Mouse (Mus musculus) neural tube, embryonic 12.5 days (tissue): ENCODE measurements around the gene Gcn1l1. TPM values are rescaled to one million over a fixed set of nuclear protein-coding genes. Genes with fewer than 3 reads are reported as not detected.

Experiments
- ATAC-seq: fragments of 200-750 bp; cut with Nextera tagmentation; 2 replicates; pipeline ENCODE4 v1.8.0; 2017; ENCODE audit warnings: low read depth, mild to moderate bottlenecking, moderate TSS enrichment, moderate library complexity; ENCODE audit not compliant: low FRiP score
- H3K27ac ChIP-seq: fragments of 300-500 bp; sonication (generic); 2 replicates; pipeline ENCODE4 v1.5.1; 2016
- H3K27me3 ChIP-seq: fragments of 300-500 bp; sonication (generic); replicated peaks from 2 replicates; pipeline ENCODE4 v1.6.1; 2016; ENCODE audit warnings: mild to moderate bottlenecking
- H3K36me3 ChIP-seq: fragments of 300-500 bp; sonication (generic); 2 replicates; pipeline ENCODE4 v1.6.1; 2016; ENCODE audit warnings: mild to moderate bottlenecking
- H3K4me1 ChIP-seq: fragments of 300-500 bp; sonication (generic); 2 replicates; pipeline ENCODE4 v1.6.1; 2016
- H3K4me2 ChIP-seq: fragments of 300-500 bp; sonication (generic); replicated peaks from 2 replicates; pipeline ENCODE4 v1.6.1; 2016; ENCODE audit warnings: mild to moderate bottlenecking
- H3K4me3 ChIP-seq: fragments of 300-500 bp; sonication (generic); 2 replicates; pipeline ENCODE4 v1.5.1; 2016
- H3K9ac ChIP-seq: fragments of 300-500 bp; sonication (generic); 2 replicates; pipeline ENCODE4 v1.6.1; 2016; ENCODE audit warnings: mild to moderate bottlenecking
- H3K9me3 ChIP-seq: fragments of 300-500 bp; sonication (generic); 2 replicates; pipeline ENCODE4 v1.6.1; 2016; ENCODE audit warnings: mild to moderate bottlenecking
- WGBS: fragments of 180-500 bp; shearing (Covaris S2); methylation state at CpG from one replicate; pipeline ENCODE4 v1.1.7; 2016; 5-methylcytosine and 5-hydroxymethylcytosine counted together
- polyA plus RNA-seq: library from polyadenylated mRNA; unstranded; fragments of >200 nt; fragmentation: Nextera tagmentation; extraction: Ambion mirVana; gene quantifications from 2 replicates; pipeline ENCODE4 v1.2.1, GENCODE M21; 2016

Gcn1l1 gene
- polyA plus RNA-seq, 1 experiment from 2014 or later = 47.1 TPM

- Histone ChIP-seq H3K4me3 (no peak overlapping the region; the same call in 1 of the 2 replicates), H3K4me1 (peaks cover 28% of the 10 kb centered on the region), H3K36me3 (peaks cover 3% of the 10 kb centered on the region; the same call in 1 of the 2 replicates), H3K27me3 (no peaks in the 10 kb centered on the region), H3K9me3 (no peaks in the 10 kb centered on the region), H3K27ac (no peak overlapping the region), H3K4me2 (peak overlapping the region; percentile 83), H3K9ac (no peak overlapping the region)
- no peak for ATAC-seq
- WGBS = 64% methylated on average over 5 of the region's 5 CpGs
Measured at GRCm38 (mm10) chr5:115630291-115630690, 65.2 kb downstream of the Gcn1l1 start.

DNA sequence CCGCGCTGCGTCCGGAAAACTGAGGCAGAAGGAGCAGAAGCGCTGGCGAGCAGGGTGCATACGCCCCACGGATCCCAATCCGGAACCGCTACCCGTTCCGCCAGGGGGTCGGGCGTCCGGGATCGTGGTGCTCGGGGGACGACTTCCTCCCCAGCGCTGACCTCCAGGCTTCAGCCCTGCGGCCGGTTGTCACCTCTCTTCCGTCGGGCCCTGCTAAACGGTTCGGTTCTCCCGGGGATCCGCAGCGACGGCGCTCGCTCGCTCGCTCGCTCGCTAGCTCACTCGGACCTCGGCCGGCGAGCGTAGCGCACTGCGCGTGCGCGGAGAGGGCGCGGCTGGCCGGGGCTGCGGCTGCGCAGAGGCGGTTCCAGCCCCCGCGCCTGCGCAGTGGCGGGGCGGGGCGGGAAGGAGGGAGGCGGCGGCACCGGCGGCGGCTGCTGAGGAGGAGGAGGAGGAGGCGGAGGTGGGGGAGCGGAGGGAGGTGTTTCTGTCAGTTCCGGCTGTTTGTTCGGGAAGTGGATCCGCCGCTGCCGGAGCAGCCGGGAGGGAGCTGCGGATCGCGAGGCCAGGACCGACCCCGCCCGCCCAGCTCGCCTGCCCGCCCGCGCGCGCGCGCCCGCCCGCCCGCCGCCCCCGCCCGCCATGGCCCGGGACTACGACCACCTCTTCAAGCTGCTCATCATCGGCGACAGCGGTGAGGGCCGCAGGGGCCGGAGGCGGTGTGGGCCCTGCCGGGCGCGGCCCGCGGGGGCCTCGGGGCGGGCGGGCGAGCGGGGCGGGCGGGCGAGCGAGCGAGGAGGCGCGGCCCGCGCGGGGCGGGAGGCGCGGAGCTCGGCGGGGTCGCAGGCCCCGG is 66.7 kb downstream of the Gcn1l1 start, which contains the start of gene Rab35:
Gene Rab35, plus strand, starts transcription at position 404 of the 853 bp plus-strand sequence.
- peak; percentile 84 for ATAC-seq
- under 1% methylated on average over 76 of the region's 125 CpGs for WGBS

DNA sequence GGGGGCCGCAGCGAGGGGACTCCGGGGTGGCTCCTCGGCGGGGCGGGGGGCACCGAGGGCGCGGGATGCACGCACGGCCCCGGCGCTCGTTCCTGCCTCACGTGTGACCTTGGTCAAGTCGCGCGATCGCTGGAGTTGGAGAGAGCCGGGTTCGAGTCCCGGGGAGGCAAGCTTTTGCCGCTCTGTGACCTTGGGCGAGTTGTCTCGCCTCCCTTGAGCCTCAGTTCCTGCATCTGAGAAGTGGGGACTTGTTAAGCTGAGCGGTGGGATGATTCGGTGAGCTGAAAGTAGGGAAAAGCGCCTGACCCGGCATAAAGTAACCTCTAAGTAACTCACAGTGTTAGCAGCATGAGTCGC is 67.3 kb downstream of the Gcn1l1 start:
- Histone ChIP-seq H3K4me3 (peak overlapping the region; percentile 87), H3K27me3 (no peaks in the 10 kb centered on the region), H3K27ac (no peak overlapping the region), H3K9ac (peak overlapping the region; percentile 84), H3K36me3 (peaks cover 3% of the 10 kb centered on the region; the same call in 1 of the 2 replicates), H3K4me1 (peaks cover 34% of the 10 kb centered on the region), H3K9me3 (no peaks in the 10 kb centered on the region), H3K4me2 (peak overlapping the region; percentile 83)
- peak; percentile 21; the same call in 1 of the 2 replicates for ATAC-seq
- 2% methylated on average over 30 of the region's 30 CpGs for WGBS

More for the DNA sequence above, 66.7 kb downstream of the Gcn1l1 start, which contains the start of gene Rab35:
- peaks cover 34% of the 10 kb centered on the region for H3K4me1 ChIP-seq
- peak within 1 kb of the TSS; percentile 84 for H3K9ac ChIP-seq
- H3K27me3 ChIP-seq = no peaks in the 10 kb centered on the region
- peak within 1 kb of the TSS; percentile 85 for H3K27ac ChIP-seq
- H3K4me2 ChIP-seq = peak within 1 kb of the TSS; percentile 83
- H3K9me3 ChIP-seq = no peaks in the 10 kb centered on the region
- H3K36me3 ChIP-seq = peaks cover 3% of the 10 kb centered on the region; the same call in 1 of the 2 replicates
- H3K4me3 ChIP-seq = peak within 1 kb of the TSS; percentile 87

DNA sequence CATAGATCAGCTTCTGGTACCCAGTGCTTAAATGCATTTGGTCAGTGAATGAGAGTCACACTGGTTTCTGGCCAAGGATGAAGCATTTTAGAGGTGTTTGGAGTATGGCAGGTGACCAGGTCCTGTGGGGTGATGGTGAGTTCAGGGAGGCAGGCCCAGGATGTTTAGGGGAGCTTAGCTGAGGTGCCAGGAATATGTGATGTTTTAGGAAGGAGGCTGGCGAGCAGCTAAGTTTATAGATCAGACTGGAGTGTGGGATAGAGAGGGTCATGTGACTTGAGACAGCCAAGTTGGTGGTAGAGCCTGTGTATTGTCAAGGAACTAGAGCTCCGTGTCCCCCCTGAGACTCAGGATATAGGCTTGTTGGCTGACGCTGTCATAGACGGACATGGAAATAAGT is 68.0 kb downstream of the Gcn1l1 start:
- peak overlapping the region; percentile 83 for H3K4me2 ChIP-seq
- H3K27ac ChIP-seq = no peak overlapping the region
- peaks cover 34% of the 10 kb centered on the region for H3K4me1 ChIP-seq
- peak overlapping the region; percentile 84; the same call in 1 of the 2 replicates for H3K9ac ChIP-seq
- ATAC-seq = no peak
- no peaks in the 10 kb centered on the region for H3K9me3 ChIP-seq
- WGBS = 72% methylated on average over 4 of the region's 4 CpGs
- H3K4me3 ChIP-seq = peak overlapping the region; percentile 87
- peaks cover 9% of the 10 kb centered on the region for H3K36me3 ChIP-seq
- H3K27me3 ChIP-seq = no peaks in the 10 kb centered on the region

- Histone ChIP-seq H3K36me3 (peaks cover 18% of the 10 kb centered on the region), H3K9ac (no peak overlapping the region), H3K4me2 (no peak overlapping the region; the same call in 1 of the 2 replicates), H3K9me3 (no peaks in the 10 kb centered on the region), H3K27ac (no peak overlapping the region), H3K27me3 (no peaks in the 10 kb centered on the region), H3K4me3 (no peak overlapping the region), H3K4me1 (peaks cover 34% of the 10 kb centered on the region)
- ATAC-seq = no peak
- 94% methylated on average over 8 of the region's 8 CpGs for WGBS
Measured at GRCm38 (mm10) chr5:115634046-115634445, 69.0 kb downstream of the Gcn1l1 start.

DNA sequence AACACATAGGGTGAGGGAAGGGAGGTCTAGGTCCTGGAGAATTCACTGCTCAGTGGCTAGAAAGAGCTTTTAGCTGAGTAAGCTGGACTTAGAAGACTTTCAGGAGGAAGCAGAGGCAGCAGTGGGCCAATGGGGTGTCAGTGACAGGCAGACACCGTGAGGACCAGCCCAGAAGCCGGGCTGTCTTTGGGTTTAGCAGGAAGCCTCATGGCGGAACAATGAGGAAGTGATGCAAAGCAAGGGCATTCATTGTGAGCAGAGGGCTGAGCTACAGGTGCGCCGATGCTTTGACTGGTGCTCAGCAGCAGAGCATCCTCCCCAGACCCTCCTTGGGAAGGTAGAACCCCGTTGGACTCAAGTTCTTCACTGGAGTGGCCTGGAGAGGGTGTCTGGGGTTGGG is 70.5 kb downstream of the Gcn1l1 start:
- Histone ChIP-seq H3K9me3 (no peaks in the 10 kb centered on the region), H3K27ac (no peak overlapping the region), H3K9ac (no peak overlapping the region), H3K36me3 (peaks cover 33% of the 10 kb centered on the region), H3K4me2 (no peak overlapping the region), H3K4me3 (no peak overlapping the region), H3K4me1 (peaks cover 34% of the 10 kb centered on the region), H3K27me3 (no peaks in the 10 kb centered on the region)
- WGBS = 77% methylated on average over 6 of the region's 6 CpGs
- ATAC-seq = no peak

DNA sequence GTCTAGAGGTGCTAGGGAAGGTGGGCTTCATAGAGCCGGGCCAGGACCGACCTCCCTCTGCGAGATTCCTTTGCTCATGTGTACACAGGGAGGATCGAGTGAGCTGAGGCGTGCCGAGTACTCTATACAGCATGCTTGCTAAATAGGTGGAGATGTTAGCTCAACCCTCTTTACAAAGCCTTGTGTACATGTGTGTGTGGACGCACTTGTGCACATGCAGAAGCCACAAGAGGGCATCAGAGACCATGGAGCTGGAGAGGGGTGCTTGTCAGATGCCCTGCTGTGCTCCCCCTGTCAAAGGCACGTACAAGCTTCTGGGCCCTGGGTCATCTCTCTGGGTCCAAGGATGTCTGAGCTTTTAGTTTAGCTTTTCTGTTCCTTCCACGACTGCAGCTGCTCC is 79.1 kb downstream of the Gcn1l1 start:
- Histone ChIP-seq H3K4me1 (no peaks in the 10 kb centered on the region), H3K36me3 (peaks cover 95% of the 10 kb centered on the region), H3K27me3 (no peaks in the 10 kb centered on the region), H3K4me3 (no peak overlapping the region), H3K9ac (no peak overlapping the region), H3K9me3 (no peaks in the 10 kb centered on the region), H3K4me2 (no peak overlapping the region), H3K27ac (no peak overlapping the region)
- 89% methylated on average over 9 of the region's 9 CpGs for WGBS
- ATAC-seq = no peak

DNA sequence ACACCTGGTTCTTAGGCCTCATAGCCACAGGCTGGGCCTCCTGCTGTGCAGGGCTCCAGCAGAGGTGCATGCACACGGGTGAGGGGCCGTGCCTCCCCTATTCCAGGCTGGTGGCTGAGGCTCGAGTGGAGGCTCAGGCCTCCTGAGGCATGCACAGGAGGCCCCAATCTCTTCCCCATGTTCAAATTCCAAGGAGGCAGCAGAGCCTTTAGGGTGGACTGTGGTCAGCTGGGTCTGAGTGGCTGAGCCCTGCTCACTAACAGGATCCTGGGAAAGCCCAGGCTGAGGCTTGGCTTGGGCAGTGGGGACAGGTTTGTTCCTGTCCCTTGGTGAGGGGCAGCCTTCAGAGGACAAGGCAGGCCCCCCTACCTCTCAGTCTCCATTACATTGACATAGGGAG is 83.8 kb downstream of the Gcn1l1 start:
- peaks cover 50% of the 10 kb centered on the region for H3K36me3 ChIP-seq
- ATAC-seq = no peak
- no peak overlapping the region for H3K9ac ChIP-seq
- H3K4me1 ChIP-seq = peaks cover 11% of the 10 kb centered on the region
- WGBS = 67% methylated on average over 3 of the region's 3 CpGs
- no peaks in the 10 kb centered on the region for H3K27me3 ChIP-seq
- H3K4me3 ChIP-seq = no peak overlapping the region
- H3K4me2 ChIP-seq = no peak overlapping the region
- H3K27ac ChIP-seq = no peak overlapping the region
- no peaks in the 10 kb centered on the region for H3K9me3 ChIP-seq

GRCm38 (mm10) chr5:115649699-115650098 is 84.6 kb downstream of the Gcn1l1 start:
- H3K9me3 ChIP-seq = no peaks in the 10 kb centered on the region
- no peak overlapping the region for H3K4me2 ChIP-seq
- peaks cover 11% of the 10 kb centered on the region for H3K4me1 ChIP-seq
- WGBS = 89% methylated on average over 8 of the region's 8 CpGs
- H3K4me3 ChIP-seq = no peak overlapping the region
- ATAC-seq = no peak
- H3K27ac ChIP-seq = no peak overlapping the region
- no peaks in the 10 kb centered on the region for H3K27me3 ChIP-seq
- peaks cover 41% of the 10 kb centered on the region for H3K36me3 ChIP-seq
- no peak overlapping the region for H3K9ac ChIP-seq

GRCm38 (mm10) chr5:115650885-115651284 is 85.8 kb downstream of the Gcn1l1 start:
- H3K27ac ChIP-seq = no peak overlapping the region
- WGBS = 94% methylated on average over 10 of the region's 10 CpGs
- peaks cover 30% of the 10 kb centered on the region for H3K36me3 ChIP-seq
- no peaks in the 10 kb centered on the region for H3K27me3 ChIP-seq
- H3K4me3 ChIP-seq = no peak overlapping the region
- no peak overlapping the region for H3K4me2 ChIP-seq
- H3K9ac ChIP-seq = 0 out of 2 replicates have a peak overlapping the region, but pooled peaks have one; percentile 17
- ATAC-seq = no peak
- peaks cover 11% of the 10 kb centered on the region for H3K4me1 ChIP-seq
- no peaks in the 10 kb centered on the region for H3K9me3 ChIP-seq

DNA sequence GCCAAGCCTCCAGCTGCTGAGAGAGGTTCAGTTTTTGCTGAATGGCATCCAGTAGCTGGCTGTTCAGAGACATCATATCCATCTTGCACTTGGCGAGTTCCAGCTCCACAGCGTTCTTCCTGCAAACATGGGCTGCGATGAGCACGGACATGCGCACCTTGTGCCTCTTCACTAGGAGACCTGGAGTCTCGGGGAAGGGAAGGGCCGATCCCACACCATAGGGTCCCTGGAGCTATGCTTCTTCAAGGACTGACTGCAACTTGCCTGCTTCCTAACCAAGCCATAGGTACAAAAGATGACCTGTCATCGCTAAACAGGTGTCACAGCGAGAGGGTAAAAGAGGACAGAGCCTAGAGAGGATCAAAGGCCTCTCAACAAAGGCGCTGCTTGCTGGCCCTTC is 86.8 kb downstream of the Gcn1l1 start:
- peaks cover 11% of the 10 kb centered on the region for H3K4me1 ChIP-seq
- ATAC-seq = no peak
- H3K9me3 ChIP-seq = no peaks in the 10 kb centered on the region
- WGBS = 87% methylated on average over 10 of the region's 10 CpGs
- no peaks in the 10 kb centered on the region for H3K27me3 ChIP-seq
- H3K36me3 ChIP-seq = peaks cover 20% of the 10 kb centered on the region
- H3K9ac ChIP-seq = no peak overlapping the region
- no peak overlapping the region for H3K4me3 ChIP-seq
- peak overlapping the region; percentile 59 for H3K4me2 ChIP-seq
- no peak overlapping the region for H3K27ac ChIP-seq

DNA sequence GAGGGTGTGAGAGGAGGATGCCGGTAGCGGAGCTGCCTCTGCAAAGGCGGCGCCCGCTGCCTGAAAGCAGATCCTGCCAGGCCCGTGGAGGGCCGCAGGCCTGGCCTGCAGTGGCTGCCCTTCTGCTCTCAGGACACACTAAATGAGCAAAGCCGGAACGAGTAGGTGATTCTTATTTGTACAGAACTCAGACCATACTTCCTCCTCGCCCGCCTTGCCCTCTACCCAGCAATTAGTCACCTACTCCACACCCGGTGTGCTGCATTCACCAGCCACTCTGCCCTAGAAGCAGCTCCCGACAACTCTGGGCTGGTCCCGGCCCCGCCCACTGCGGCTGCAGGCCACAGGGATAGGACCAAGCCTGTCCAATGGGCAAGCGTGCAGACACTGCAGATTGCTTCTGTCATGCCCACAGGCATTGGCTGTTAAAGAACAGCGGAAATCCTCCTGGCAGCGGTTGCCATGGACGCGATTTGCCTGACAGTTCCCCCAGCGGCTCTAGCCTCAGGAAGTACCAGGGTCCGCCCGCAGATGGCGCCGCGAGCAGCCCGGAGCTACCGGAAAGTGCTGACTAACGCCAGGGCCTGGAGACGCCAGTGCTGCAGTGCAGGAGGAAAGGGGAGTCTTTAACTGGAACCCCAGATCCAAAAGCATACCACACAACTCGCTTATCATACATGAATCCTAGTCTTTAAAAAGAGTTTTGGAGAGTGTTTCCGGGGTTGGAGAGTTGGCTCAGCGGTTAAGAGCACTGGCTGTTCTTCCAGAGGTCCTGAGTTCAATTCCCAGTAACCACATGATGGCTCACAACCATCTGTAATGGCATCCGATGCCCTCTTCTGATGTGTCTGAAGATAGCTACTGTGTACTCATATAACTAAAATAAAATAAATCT is 87.9 kb downstream of the Gcn1l1 start:
- H3K27ac ChIP-seq = peak overlapping the region; percentile 47
- WGBS = 5% methylated on average over 35 of the region's 35 CpGs

More for the DNA sequence above, 87.9 kb downstream of the Gcn1l1 start:
- peak; percentile 99 for ATAC-seq
- Histone ChIP-seq H3K4me3 (peak overlapping the region; percentile 27), H3K4me2 (peak overlapping the region; percentile 59), H3K27me3 (no peaks in the 10 kb centered on the region), H3K9ac (peak overlapping the region; percentile 67), H3K9me3 (no peaks in the 10 kb centered on the region), H3K36me3 (peaks cover 11% of the 10 kb centered on the region), H3K4me1 (peaks cover 11% of the 10 kb centered on the region)
